Mouse (Mus musculus): ENCODE measurements around the gene Fst.

DNA sequence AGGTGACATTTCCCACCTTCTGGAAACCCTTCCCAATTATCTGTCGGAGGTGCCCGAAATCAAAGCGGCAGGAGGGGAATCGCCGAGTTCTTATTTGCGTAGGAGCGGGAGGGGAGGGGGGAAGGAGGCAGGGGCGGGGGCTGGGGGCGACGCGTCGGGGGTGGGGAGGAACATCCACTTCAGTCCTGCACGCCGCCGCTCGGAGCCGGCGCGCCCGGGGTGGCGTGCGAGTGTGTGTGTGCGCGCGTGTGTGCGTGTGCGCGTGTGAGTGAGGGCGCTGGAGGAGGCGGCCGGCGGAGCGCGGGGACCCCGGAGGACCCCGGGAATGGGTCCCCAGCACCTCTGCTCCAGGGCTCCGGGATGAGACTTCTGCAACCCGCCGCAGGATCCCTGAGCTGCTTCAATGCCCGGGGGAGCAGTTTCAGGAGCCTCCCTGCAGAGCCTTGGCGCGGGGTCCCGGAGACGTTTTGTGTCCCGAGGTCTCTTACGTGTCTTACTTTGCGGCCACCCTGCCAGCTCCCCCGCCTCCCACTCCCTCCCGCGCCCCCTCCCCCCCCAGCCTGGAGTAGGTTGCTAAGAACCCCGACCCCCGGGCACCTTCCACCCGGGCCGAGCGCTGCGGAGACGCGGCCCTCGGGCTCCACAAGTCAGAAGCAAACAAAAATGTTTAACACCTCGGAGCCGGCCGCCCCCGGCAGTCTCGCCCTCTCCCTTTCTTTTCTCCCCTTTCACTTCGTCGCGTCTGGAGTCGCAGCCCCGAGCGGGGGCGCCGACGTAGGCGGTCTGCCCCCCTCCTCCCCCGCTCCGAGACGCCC, at the start of gene Fst:
- TF ChIP-seq CTCF (IDR thresholded peaks at IDR 0.05; ENCODE audit: extremely low read depth, insufficient read depth, insufficient read length, insufficient replicate concordance): no peak
- no peak for TF ChIP-seq POLR2A (IDR thresholded peaks at IDR 0.05; ENCODE audit: low read depth, low read length)
